Mouse (Mus musculus): ENCODE measurements around the gene Serinc3.

DNA sequence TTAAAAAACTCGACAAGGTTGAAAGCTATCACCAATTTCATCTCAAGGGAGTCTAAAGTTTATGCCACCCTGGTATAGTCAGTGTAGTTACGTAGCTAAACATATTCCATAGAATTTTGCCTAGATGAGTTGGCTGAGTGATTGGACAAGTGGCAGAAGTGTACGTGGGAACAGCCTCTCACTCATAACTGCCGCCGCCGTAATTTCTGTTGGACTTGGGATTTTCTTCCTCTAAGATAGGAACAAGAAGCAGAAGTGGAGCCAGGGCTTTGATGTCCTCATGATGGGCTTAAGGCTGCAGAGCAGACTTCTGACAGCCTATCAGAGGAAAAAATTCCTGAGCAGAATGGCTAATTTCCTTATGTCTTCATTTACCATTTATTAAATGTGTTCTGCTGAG, 30.7 kb upstream of the Serinc3 start:
- TF ChIP-seq GATA1 (IDR thresholded peaks at IDR 0.05; ENCODE audit: borderline replicate concordance, low read length): no peak
- no peak for TF ChIP-seq FLI1 (IDR thresholded peaks at IDR 0.05; ENCODE audit: low read length)

Data from megakaryocyte, embryonic 14.5 days (primary cell).